Mouse (Mus musculus) heart, adult 18-20 months (tissue): Measurements from ENCODE around the gene Gtf2ird1. TPM values are rescaled to one million over a fixed set of nuclear protein-coding genes. Genes with fewer than 3 reads are reported as not detected.
"Not testable (repeated sequence)": the region's sequence is repeated elsewhere in the genome, so short reads cannot be mapped to it uniquely, and the experiment has no call there.

Experiments
- DNase-seq, 2 experiments: peaks; one replicate each; pipeline ENCODE4 v3.0.0; 2021 to 2022; ENCODE audit warnings: mixed read lengths in 1 of 2
- long read RNA-seq, 2 experiments: library from polyadenylated mRNA; stranded (forward); transcript quantifications; one replicate each; pipeline ENCODE4 v2.0.0; 2021
- total RNA-seq, 2 experiments: library from RNA; stranded (reverse); gene quantifications; 2 replicates each; pipeline ENCODE4 v1.2.3; 2021

Gtf2ird1 gene
- 10 to 100 TPM; 18.2 to 20.5 TPM for total RNA-seq
- long read RNA-seq, experiment 1, transcript Gtf2ird1-209 (30 exons, 3,524 nt): major isoform, 5 of 56 reads
- long read RNA-seq, experiment 1, partial matches to known transcripts: 42 of 56 reads
- long read RNA-seq, experiment 1, other reads (novel, unspliced or antisense): 5 of 56 reads
- long read RNA-seq, experiment 2, partial matches to known transcripts: 31 of 34 reads
- long read RNA-seq, experiment 2, other reads (novel, unspliced or antisense): 0 of 34 reads

- DNase-seq: peak; percentile 76 to 80
Observed at GRCm38 (mm10) chr5:134456503-134456962, at the start of gene Gtf2ird1. Gene Gtf2ird1, minus strand, starts transcription at chr5:134456716.

GRCm38 (mm10) chr5:134505810-134506292 is 49.3 kb upstream of the Gtf2ird1 start:
- DNase-seq: no peak

- no peak for DNase-seq
Observed at GRCm38 (mm10) chr5:134502591-134502990, 46.1 kb upstream of the Gtf2ird1 start.

GRCm38 (mm10) chr5:134501453-134501852 is 44.9 kb upstream of the Gtf2ird1 start:
- DNase-seq: no peak

GRCm38 (mm10) chr5:134500681-134501080 is 44.2 kb upstream of the Gtf2ird1 start:
- DNase-seq: no peak

- peak; percentile 51 to 70 for DNase-seq
Observed at GRCm38 (mm10) chr5:134500062-134500461, 43.5 kb upstream of the Gtf2ird1 start.

- DNase-seq: no peak
Observed at GRCm38 (mm10) chr5:134497026-134497425, 40.5 kb upstream of the Gtf2ird1 start.

GRCm38 (mm10) chr5:134495796-134496195 is 39.3 kb upstream of the Gtf2ird1 start:
- no peak for DNase-seq

GRCm38 (mm10) chr5:134494142-134494541 is 37.6 kb upstream of the Gtf2ird1 start:
- DNase-seq: peak; percentile 86 to 97

- no peak for DNase-seq
Observed at GRCm38 (mm10) chr5:134492956-134493355, 36.4 kb upstream of the Gtf2ird1 start.

- DNase-seq: peak; percentile 80 to 84
Observed at GRCm38 (mm10) chr5:134491712-134492417, 35.3 kb upstream of the Gtf2ird1 start.

- DNase-seq: no peak
Observed at GRCm38 (mm10) chr5:134491206-134491605, 34.7 kb upstream of the Gtf2ird1 start.

- peak in 1 of 2 experiments; percentile 37 for DNase-seq
Observed at GRCm38 (mm10) chr5:134490465-134490864, 33.9 kb upstream of the Gtf2ird1 start.

GRCm38 (mm10) chr5:134489583-134489982 is 33.1 kb upstream of the Gtf2ird1 start:
- peak in 1 of 2 experiments; percentile 43 for DNase-seq

GRCm38 (mm10) chr5:134488596-134488995 is 32.1 kb upstream of the Gtf2ird1 start:
- no peak for DNase-seq

GRCm38 (mm10) chr5:134488042-134488441 is 31.5 kb upstream of the Gtf2ird1 start:
- no peak for DNase-seq

- peak; percentile 59 to 76 for DNase-seq
Observed at GRCm38 (mm10) chr5:134485900-134486665, 29.6 kb upstream of the Gtf2ird1 start.

GRCm38 (mm10) chr5:134485183-134485730 is 28.7 kb upstream of the Gtf2ird1 start:
- DNase-seq: no peak

GRCm38 (mm10) chr5:134483291-134483690 is 26.8 kb upstream of the Gtf2ird1 start:
- no peak for DNase-seq

- DNase-seq: no peak
Observed at GRCm38 (mm10) chr5:134482331-134482730, 25.8 kb upstream of the Gtf2ird1 start.

- not testable (repeated sequence) for DNase-seq
Observed at GRCm38 (mm10) chr5:134478886-134479285, 22.4 kb upstream of the Gtf2ird1 start.

GRCm38 (mm10) chr5:134475686-134476085 is 19.2 kb upstream of the Gtf2ird1 start:
- not testable (repeated sequence) for DNase-seq
